Mouse (Mus musculus) midbrain, embryonic 10.5 days (tissue): ENCODE results near the gene Olfr884. TPM values are rescaled to one million over a fixed set of nuclear protein-coding genes. Genes with fewer than 3 reads are reported as not detected.

Experiments
- DNase-seq: peaks from one replicate; pipeline ENCODE4 v3.0.0-alpha.2; 2017; ENCODE audit warnings: low spot score
- H3K27ac ChIP-seq: fragments of 300-500 bp; sonication (generic); replicated peaks from 2 replicates; pipeline ENCODE4 v1.5.1; 2016; ENCODE audit warnings: mild to moderate bottlenecking
- H3K27me3 ChIP-seq: fragments of 300-500 bp; sonication (generic); 2 replicates; pipeline ENCODE4 v1.6.1; 2016; ENCODE audit warnings: low read depth, mild to moderate bottlenecking; ENCODE audit not compliant: poor library complexity, severe bottlenecking
- H3K36me3 ChIP-seq: fragments of 300-500 bp; sonication (generic); 2 replicates; pipeline ENCODE4 v1.6.1; 2016; ENCODE audit warnings: mild to moderate bottlenecking, moderate library complexity
- H3K4me1 ChIP-seq: fragments of 300-500 bp; sonication (generic); 2 replicates; pipeline ENCODE4 v1.6.1; 2016
- H3K4me3 ChIP-seq: fragments of 300-500 bp; sonication (generic); 2 replicates; pipeline ENCODE4 v1.5.1; 2016; ENCODE audit warnings: mild to moderate bottlenecking, moderate library complexity
- H3K9me3 ChIP-seq: fragments of 300-500 bp; sonication (generic); replicated peaks from 2 replicates; pipeline ENCODE4 v1.6.1; 2016; ENCODE audit warnings: mild to moderate bottlenecking
- WGBS: fragments of 180-500 bp; shearing (Covaris S2); methylation state at CpG from one replicate; pipeline ENCODE4 v1.1.7; 2016; 5-methylcytosine and 5-hydroxymethylcytosine counted together
- polyA plus RNA-seq: library from polyadenylated mRNA; unstranded; fragments of >200 nt; fragmentation: Nextera tagmentation; extraction: Ambion mirVana; gene quantifications from 2 replicates; pipeline ENCODE4 v1.2.1, GENCODE M21; 2016

Olfr884 gene
- polyA plus RNA-seq, result not detected in 2 replicates

DNA sequence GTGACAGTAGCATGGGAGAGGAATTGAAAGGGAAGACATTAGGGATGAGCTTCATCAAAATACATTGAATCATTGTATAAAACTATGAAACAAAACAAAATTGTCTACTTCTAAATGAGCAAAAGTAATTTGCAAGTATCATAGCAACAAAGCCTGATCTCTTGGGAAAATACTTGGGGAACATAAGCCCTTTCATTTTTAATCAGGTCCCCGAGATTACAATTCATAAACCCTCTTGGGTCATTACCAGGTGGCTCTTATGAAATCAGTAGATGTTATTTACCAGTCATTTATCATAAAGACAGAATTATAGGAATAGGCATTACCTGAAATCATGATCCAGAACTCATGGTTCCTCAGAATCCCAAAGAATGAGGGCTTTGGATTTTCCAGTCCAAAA is at the start of gene Olfr884:
TSS of gene Olfr884 (plus strand) at position 301 of the 400 bp plus-strand sequence.
- DNase-seq, result no peak
- no peaks in the 10 kb centered on the region for H3K27me3 ChIP-seq
- no peaks in the 10 kb centered on the region for H3K36me3 ChIP-seq
- no peaks in the 10 kb centered on the region for H3K9me3 ChIP-seq
- no peaks in the 10 kb centered on the region for H3K4me1 ChIP-seq
- no peak within 1 kb of the TSS for H3K4me3 ChIP-seq
- 72% methylated on average over 1 of the region's 1 CpGs for WGBS
- no peak within 1 kb of the TSS for H3K27ac ChIP-seq

DNA sequence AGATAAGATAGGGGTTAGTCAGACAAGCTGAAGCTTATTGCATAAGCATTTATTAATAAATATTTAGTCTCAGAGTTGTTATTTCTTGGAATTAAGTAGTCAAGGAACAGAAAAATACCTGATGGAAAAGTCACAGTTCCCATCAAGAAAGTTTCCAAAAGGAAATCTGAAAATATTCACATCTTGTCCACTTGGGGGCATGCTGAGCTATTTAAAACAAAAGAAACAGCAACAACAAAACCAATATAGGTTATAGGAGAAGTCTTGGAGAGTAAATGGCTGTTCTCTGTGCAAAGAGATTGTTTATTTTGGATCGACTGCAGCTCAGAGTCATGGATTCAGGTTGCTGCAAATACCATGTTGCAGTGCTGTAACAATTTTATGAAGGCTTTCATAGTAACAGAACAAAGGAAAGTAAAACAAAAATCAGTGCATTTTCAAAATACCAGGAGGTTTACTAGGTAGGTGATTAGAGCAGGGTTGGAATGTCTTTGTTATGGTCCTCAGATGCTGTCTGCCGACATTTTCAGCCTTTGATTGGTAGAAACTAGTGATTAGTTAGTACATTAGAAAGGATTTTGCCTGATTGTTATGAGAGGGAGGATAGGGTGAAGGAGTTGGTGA is 47.7 kb upstream of the Olfr884 start:
- H3K4me1 ChIP-seq, result no peaks in the 10 kb centered on the region
- H3K27ac ChIP-seq, result no peak overlapping the region
- H3K9me3 ChIP-seq, result no peaks in the 10 kb centered on the region
- 58% methylated on average over 2 of the region's 2 CpGs for WGBS
- DNase-seq, result no peak
- H3K27me3 ChIP-seq, result no peaks in the 10 kb centered on the region
- H3K36me3 ChIP-seq, result no peaks in the 10 kb centered on the region
- no peak overlapping the region for H3K4me3 ChIP-seq

DNA sequence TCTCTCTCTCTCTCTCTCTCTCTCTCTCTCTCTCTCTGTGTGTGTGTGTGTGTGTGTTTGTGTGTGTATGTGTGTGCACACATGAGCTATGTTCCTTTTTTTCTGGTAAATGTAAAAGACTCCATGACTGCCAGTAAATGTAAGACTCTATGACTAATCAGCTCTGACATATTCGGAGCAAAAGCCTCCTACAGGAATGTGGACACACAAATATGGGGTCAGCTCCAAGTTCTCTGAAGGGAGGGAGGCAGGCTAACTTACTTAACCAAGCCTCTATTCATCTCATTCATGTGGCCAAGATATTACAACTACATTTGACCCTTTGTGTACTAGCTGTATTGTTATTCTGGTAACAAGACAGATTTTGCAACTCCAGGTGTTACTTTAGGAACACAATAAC is 46.3 kb upstream of the Olfr884 start:
- Histone ChIP-seq H3K9me3 (no peaks in the 10 kb centered on the region), H3K4me3 (no peak overlapping the region), H3K27me3 (no peaks in the 10 kb centered on the region), H3K27ac (no peak overlapping the region), H3K36me3 (no peaks in the 10 kb centered on the region), H3K4me1 (no peaks in the 10 kb centered on the region)
- DNase-seq, result no peak
- WGBS, result 78% methylated on average over 1 of the region's 1 CpGs

DNA sequence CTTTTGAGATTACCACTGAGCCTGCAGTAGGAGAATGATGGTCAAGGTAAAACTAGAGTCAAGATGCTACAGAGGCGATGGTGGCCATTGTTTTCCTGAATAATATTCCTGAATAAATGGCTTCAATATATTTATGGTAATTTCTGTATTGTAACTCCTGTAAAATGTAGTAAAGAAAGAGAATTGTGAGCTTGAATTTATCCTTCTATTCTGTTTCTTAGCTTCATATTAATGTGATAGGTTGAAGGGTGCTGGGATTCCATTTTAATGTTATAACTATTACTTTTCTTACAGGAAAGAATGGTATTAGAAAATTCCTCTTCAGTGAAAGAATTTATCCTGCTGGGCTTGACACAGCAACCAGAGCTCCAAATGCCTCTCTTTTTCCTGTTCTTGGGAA is 20.8 kb upstream of the Olfr884 start, which contains the start of gene Olfr883:
TSS of gene Olfr883 (plus strand) at position 301 of the 400 bp plus-strand sequence.
- WGBS, result 94% methylated on average over 1 of the region's 1 CpGs
- no peaks in the 10 kb centered on the region for H3K4me1 ChIP-seq
- no peaks in the 10 kb centered on the region for H3K36me3 ChIP-seq
- H3K9me3 ChIP-seq, result no peaks in the 10 kb centered on the region
- H3K27ac ChIP-seq, result no peak within 1 kb of the TSS
- no peak for DNase-seq
- H3K4me3 ChIP-seq, result no peak within 1 kb of the TSS
- no peaks in the 10 kb centered on the region for H3K27me3 ChIP-seq

DNA sequence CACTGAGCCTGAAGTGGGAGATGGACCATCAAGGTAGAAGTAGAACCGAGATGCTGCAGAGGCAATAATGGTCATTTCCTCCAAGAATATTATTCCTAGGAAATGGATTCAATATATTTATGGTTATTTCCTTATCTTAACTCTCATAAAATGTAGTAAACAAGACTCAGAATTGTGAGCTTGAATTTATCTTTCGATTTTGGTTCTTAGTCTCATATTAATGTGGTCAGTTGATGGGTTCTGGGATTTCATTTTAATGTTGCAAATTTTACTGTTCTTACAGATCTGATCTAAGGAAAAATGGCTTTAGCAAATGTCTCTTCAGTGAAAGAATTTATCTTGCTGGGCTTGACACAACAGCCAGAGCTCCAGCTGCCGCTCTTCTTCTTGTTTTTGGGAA is 14.7 kb downstream of the Olfr884 start, which contains the start of gene Olfr885:
TSS of gene Olfr885 (plus strand) at position 301 of the 400 bp plus-strand sequence.
- Histone ChIP-seq H3K4me1 (no peaks in the 10 kb centered on the region), H3K27ac (no peak within 1 kb of the TSS), H3K36me3 (no peaks in the 10 kb centered on the region), H3K4me3 (no peak within 1 kb of the TSS), H3K27me3 (no peaks in the 10 kb centered on the region), H3K9me3 (no peaks in the 10 kb centered on the region)
- no peak for DNase-seq
- 83% methylated on average over 3 of the region's 3 CpGs for WGBS

DNA sequence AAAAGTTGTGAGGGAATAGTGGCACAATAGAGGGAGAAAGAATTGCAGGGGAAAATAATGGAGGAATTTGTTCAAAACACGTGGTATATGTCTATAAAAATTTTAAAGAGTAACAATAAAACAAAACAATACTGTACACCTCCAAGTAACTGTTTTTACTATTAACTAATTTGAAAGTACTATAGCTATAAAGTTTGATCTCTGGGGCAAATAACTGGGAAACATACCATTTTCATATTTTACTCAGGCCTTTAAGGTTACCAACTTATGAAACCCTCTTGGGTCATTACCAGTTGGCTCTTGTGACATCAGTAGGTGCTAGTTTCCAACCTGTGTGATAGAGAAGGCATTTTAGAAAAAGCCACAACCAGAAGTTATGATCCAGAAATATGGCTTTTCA is 37.4 kb downstream of the Olfr884 start, which contains the start of gene Olfr887:
TSS of gene Olfr887 (plus strand) at position 301 of the 400 bp plus-strand sequence.
- Histone ChIP-seq H3K36me3 (no peaks in the 10 kb centered on the region), H3K27ac (no peak within 1 kb of the TSS), H3K4me3 (no peak within 1 kb of the TSS), H3K4me1 (no peaks in the 10 kb centered on the region), H3K27me3 (no peaks in the 10 kb centered on the region), H3K9me3 (no peaks in the 10 kb centered on the region)
- DNase-seq, result no peak
- whole genome bisulfite sequencing, result 88% methylated on average over 1 of the region's 1 CpGs

Other genes starting within 250 kb of the Olfr884 start
- gene Olfr876, start 243.5 kb upstream of the Olfr884 start, polyA plus RNA-seq, result not detected in 2 replicates
- not detected in 2 replicates for gene Olfr877, start 192.3 kb upstream of the Olfr884 start, polyA plus RNA-seq
- not detected in 2 replicates for gene Olfr145, start 149.8 kb upstream of the Olfr884 start, polyA plus RNA-seq
- gene Olfr878, start 128.7 kb upstream of the Olfr884 start, polyA plus RNA-seq, result not detected in 2 replicates
- not detected in 2 replicates for gene Olfr881, start 54.7 kb upstream of the Olfr884 start, polyA plus RNA-seq
- not detected in 2 replicates for gene Olfr883, start 20.7 kb upstream of the Olfr884 start, polyA plus RNA-seq
- gene Olfr885, start 14.8 kb downstream of the Olfr884 start, polyA plus RNA-seq, result not detected in 2 replicates
- not detected in 2 replicates for gene Olfr887, start 37.5 kb downstream of the Olfr884 start, polyA plus RNA-seq
- not detected in 2 replicates for gene Olfr888, start 61.6 kb downstream of the Olfr884 start, polyA plus RNA-seq
- gene Olfr889, start 68.6 kb downstream of the Olfr884 start, polyA plus RNA-seq, result 0.11 and 0.16 TPM in 2 replicates
- gene Olfr890, start 96.0 kb downstream of the Olfr884 start, polyA plus RNA-seq, result not detected in 2 replicates
- not detected in 2 replicates for gene Olfr891, start 134.3 kb downstream of the Olfr884 start, polyA plus RNA-seq
- not detected in 2 replicates for gene Olfr893, start 161.8 kb downstream of the Olfr884 start, polyA plus RNA-seq
- gene Olfr894, start 171.5 kb downstream of the Olfr884 start, polyA plus RNA-seq, result not detected in 2 replicates
- not detected in 2 replicates for gene Olfr143, start 206.2 kb downstream of the Olfr884 start, polyA plus RNA-seq
- not detected in 2 replicates for gene Olfr895, start 221.3 kb downstream of the Olfr884 start, polyA plus RNA-seq
- gene Olfr896-ps1, start 244.6 kb downstream of the Olfr884 start, polyA plus RNA-seq, result not detected in 2 replicates